Mouse (Mus musculus) heart, postnatal 0 days (tissue): ENCODE measurements around the gene Rbm6.

ENCODE experiments used
- CTCF ChIP-seq: IDR thresholded peaks from 2 replicates; pipeline ENCODE4 v1.5.1; 2016; ENCODE audit warnings: antibody characterized with exemption, control low read depth, low read depth
- EP300 ChIP-seq: IDR thresholded peaks from 2 replicates; pipeline ENCODE4 v1.6.1; 2016; ENCODE audit warnings: antibody characterized with exemption, low read depth

DNA sequence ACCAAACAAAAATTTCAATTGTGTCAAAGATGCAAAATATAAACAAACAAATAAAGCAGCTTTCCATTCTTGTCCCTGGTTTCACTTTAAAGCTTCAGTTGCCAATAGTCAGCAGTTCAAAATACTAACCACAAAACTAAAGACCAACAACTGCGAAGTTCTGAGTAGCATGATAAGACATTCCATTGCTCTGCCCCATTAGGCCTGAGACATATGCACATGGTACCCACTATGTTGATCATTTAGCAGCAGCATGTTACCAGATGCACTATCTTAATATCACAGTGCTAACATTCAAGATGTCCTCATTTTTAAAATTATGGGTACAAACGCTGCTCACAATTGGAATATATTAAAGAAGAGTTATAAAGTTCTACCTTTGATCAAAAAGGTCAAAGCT lies 62.1 kb downstream of the Rbm6 start:
- TF ChIP-seq CTCF (no peak), EP300 (no peak)
